Mouse (Mus musculus) spleen, adult 2 months (tissue): ENCODE measurements around the gene B4galnt4. TPM values are rescaled to one million over a fixed set of nuclear protein-coding genes. Genes with fewer than 3 reads are reported as not detected.

ENCODE experiments used
- DNase-seq, 2 experiments: peaks; one replicate each; pipeline versions ENCODE4 v3.0.0 to v3.0.0-alpha.2; 2012 to 2021; ENCODE audit warnings: low spot score in 2 of 2, low read depth in 1 of 2
- H3K27ac ChIP-seq: fragments of 200-500 bp; 2 replicates; pipeline ENCODE4 v1.5.1; 2012; ENCODE audit warnings: low read length, inconsistent platforms; ENCODE audit not compliant: insufficient read depth
- H3K27me3 ChIP-seq: fragments of 200-500 bp; 2 replicates; pipeline ENCODE4 v1.6.1; 2012; ENCODE audit warnings: mild to moderate bottlenecking, moderate library complexity, low read length, inconsistent platforms; ENCODE audit not compliant: control insufficient read depth, insufficient read depth
- H3K36me3 ChIP-seq: fragments of 200-500 bp; 2 replicates; pipeline ENCODE4 v1.6.1; 2012; ENCODE audit warnings: mild to moderate bottlenecking, low read length, inconsistent platforms; ENCODE audit not compliant: control insufficient read depth, insufficient read depth
- H3K4me1 ChIP-seq: fragments of 200-500 bp; 2 replicates; pipeline ENCODE4 v1.6.1; 2011; ENCODE audit warnings: inconsistent platforms; ENCODE audit not compliant: control insufficient read depth, insufficient read depth, insufficient read length
- H3K4me3 ChIP-seq: fragments of 200-500 bp; 2 replicates; pipeline ENCODE4 v1.5.1; 2011; ENCODE audit warnings: mild to moderate bottlenecking, inconsistent platforms; ENCODE audit not compliant: insufficient read depth, insufficient read length; ENCODE audit errors: extremely low read depth
- CTCF ChIP-seq: fragments of 200-500 bp; IDR thresholded peaks from 2 replicates; pipeline ENCODE4 v1.5.1; 2011; ENCODE audit warnings: mild to moderate bottlenecking, inconsistent platforms; ENCODE audit not compliant: insufficient read depth, insufficient read length, insufficient replicate concordance; ENCODE audit errors: extremely low read depth
- POLR2A ChIP-seq: fragments of 200-500 bp; IDR thresholded peaks from 2 replicates; pipeline ENCODE4 v1.6.1; 2011; ENCODE audit warnings: low read depth, low read length, inconsistent platforms
- WGBS: fragments of 180-500 bp; shearing (Covaris S2); methylation state at CpG from one replicate; pipeline ENCODE4 v1.1.7; 2018; 5-methylcytosine and 5-hydroxymethylcytosine counted together
- polyA plus RNA-seq: library from polyadenylated mRNA; depleted of rRNA; stranded (reverse); fragments of >200 nt; gene quantifications from 2 replicates; pipeline ENCODE4 v1.2.3, GENCODE M21; 2012

The B4galnt4 gene
- polyA plus RNA-seq, 1 experiment: 0.79 TPM

DNA sequence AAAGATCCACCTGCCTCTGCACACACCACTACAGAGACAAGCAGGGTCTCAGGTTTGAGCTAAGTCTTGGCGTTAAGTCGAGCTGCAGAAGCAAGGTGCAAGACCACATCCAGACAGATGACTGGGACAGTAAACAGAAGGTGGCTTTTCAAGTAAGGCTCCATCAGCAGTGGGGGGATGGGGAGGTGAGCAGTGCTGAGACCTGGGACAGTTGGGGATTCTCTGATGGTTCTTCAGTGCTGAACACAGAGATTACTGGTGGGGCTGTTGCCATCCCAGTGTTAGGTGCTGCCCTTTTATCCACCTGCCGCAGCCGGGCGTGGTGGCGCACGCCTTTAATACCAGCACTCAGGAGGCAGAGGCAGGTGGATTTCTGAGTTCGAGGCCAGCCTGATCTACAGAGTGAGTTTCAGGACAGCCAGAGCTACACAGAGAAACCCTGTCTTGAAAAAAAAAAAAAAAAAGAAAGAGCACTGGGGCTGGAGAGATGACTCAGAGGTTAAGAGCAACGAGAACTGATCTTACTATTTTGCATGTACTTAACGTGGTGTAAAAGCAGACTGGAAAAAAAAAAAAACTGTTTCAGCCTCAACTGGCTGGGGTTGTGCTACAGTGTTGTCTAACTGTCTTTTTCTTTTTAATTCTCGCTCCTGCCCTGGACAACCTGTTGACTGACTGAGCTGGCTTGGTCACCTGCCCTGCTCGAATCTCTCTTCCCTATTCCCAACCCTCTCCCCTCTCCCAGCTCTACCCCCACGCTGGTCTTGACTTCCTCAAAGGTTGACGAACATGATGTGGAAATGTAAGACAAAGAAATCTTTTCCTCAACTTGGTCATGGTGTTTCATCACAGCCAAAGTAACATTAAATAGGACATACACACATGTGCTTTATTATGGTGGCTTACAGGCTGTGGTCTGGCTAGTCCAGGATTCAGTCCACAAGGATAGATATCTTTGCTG, 39.1 kb upstream of the B4galnt4 start:
- WGBS: 64% methylated on average over 14 of the region's 14 CpGs
- DNase-seq: no peak
- H3K36me3 ChIP-seq: no peaks in the 10 kb centered on the region
- no peak overlapping the region for H3K4me3 ChIP-seq
- TF ChIP-seq POLR2A: no peak
- no peak for TF ChIP-seq CTCF
- H3K27ac ChIP-seq: no peak overlapping the region
- H3K4me1 ChIP-seq: no peaks in the 10 kb centered on the region; the same call in 1 of the 2 replicates
- H3K27me3 ChIP-seq: no peaks in the 10 kb centered on the region

GRCm38 (mm10) chr7:141024865-141025838, 35.8 kb upstream of the B4galnt4 start:
- peak overlapping the region; percentile 60 for H3K27ac ChIP-seq
- no peaks in the 10 kb centered on the region; the same call in 1 of the 2 replicates for H3K4me1 ChIP-seq
- WGBS: 61% methylated on average over 6 of the region's 6 CpGs
- H3K4me3 ChIP-seq: no peak overlapping the region
- no peaks in the 10 kb centered on the region for H3K36me3 ChIP-seq
- DNase-seq: no peak
- no peak for TF ChIP-seq CTCF
- no peak for TF ChIP-seq POLR2A
- no peaks in the 10 kb centered on the region for H3K27me3 ChIP-seq

- no peaks in the 10 kb centered on the region for H3K36me3 ChIP-seq
- WGBS: 86% methylated on average over 6 of the region's 6 CpGs
- no peaks in the 10 kb centered on the region for H3K27me3 ChIP-seq
- H3K4me3 ChIP-seq: no peak overlapping the region
- no peak for TF ChIP-seq POLR2A
- no peak for TF ChIP-seq CTCF
- H3K27ac ChIP-seq: 0 out of 2 replicates have a peak overlapping the region, but pooled peaks have one; percentile 10
- DNase-seq: no peak
- H3K4me1 ChIP-seq: no peaks in the 10 kb centered on the region
These were observed 34.7 kb upstream of the B4galnt4 start for GRCm38 (mm10) chr7:141026097-141026739.

DNA sequence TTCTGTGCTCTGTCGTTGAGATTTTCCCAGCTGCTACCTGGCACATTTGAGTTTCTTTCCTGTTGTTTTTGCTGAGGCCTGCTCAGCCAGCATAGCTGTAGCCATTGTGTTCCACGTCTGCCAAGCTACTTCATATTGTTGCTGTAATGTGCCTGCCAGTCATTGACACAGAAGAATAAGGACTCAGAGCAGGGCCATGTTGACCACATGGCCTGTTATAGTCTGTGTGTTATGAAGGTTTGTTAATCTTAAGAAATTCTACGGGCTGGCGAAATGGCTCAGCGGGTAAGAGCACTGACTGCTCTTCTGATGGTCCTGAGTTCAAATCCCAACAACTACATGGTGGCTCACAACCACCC, 34.2 kb upstream of the B4galnt4 start:
- H3K27me3 ChIP-seq: no peaks in the 10 kb centered on the region
- H3K4me3 ChIP-seq: no peak overlapping the region
- no peak for DNase-seq
- WGBS: 79% methylated on average over 5 of the region's 5 CpGs
- 0 out of 2 replicates have a peak overlapping the region, but pooled peaks have one; percentile 10 for H3K27ac ChIP-seq
- no peak for TF ChIP-seq POLR2A
- TF ChIP-seq CTCF: no peak
- H3K36me3 ChIP-seq: no peaks in the 10 kb centered on the region
- no peaks in the 10 kb centered on the region for H3K4me1 ChIP-seq

DNA sequence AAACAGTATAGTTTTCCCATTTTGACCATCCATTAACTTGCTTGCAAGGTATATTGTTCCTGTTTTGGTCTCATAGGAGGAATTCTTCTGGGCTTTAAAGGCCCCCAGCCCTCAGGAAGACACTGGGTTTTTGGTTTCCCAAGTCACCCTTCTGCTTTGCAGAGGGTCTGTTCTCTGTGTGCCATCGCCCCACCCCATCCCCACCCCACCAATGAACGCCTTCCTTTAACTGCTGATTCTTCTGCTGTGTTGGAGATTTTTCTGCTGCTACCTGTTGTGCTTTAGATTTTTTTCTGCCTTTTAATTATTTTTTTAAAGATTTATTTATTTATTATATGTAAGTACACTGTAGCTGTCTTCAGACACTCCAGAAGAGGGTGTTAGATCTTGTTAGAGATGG, 32.1 kb upstream of the B4galnt4 start, which contains the start of gene Gm17387:
Gene Gm17387 (plus strand): TSS at position 301 of the 400 bp plus-strand sequence.
- no peak for DNase-seq
- TF ChIP-seq CTCF (no peak), POLR2A (no peak)
- H3K36me3 ChIP-seq: no peaks in the 10 kb centered on the region
- 97% methylated on average over 2 of the region's 2 CpGs for WGBS
- H3K27ac ChIP-seq: no peak within 1 kb of the TSS
- H3K4me3 ChIP-seq: no peak within 1 kb of the TSS
- no peaks in the 10 kb centered on the region for H3K4me1 ChIP-seq
- no peaks in the 10 kb centered on the region for H3K27me3 ChIP-seq

DNA sequence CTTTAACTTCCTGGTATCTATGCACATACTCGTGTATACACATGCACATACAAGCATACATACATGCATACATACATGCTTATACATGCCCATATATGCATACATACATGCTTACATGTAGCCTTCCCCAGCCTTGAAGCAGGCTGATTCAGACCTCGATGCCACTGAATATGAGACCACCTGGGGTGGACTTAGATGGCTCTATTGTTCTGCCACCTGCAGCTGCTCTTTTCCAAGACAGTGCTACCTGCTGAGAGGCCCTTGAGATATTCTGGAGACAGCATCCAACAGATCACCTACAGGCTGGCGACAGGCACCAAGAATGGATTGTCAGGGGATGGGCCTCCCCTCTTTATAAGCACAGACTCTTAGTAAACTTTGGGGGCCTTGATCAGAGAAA, 30.5 kb upstream of the B4galnt4 start:
- TF ChIP-seq POLR2A: no peak
- no peak for TF ChIP-seq CTCF

More for the DNA sequence above, 30.5 kb upstream of the B4galnt4 start:
- H3K27ac ChIP-seq: no peak overlapping the region
- no peaks in the 10 kb centered on the region for H3K36me3 ChIP-seq
- H3K27me3 ChIP-seq: no peaks in the 10 kb centered on the region
- H3K4me1 ChIP-seq: no peaks in the 10 kb centered on the region
- DNase-seq: no peak
- WGBS: 75% methylated on average over 3 of the region's 3 CpGs
- H3K4me3 ChIP-seq: no peak overlapping the region
